Mouse (Mus musculus) brain, adult 2 months (tissue): ENCODE measurements around the gene Acot2.
"Not testable (repeated sequence)": the region's sequence is repeated elsewhere in the genome, so short reads cannot be mapped to it uniquely, and the experiment has no call there.

Experiments
- DNase-seq: peaks from one replicate; pipeline ENCODE4 v3.0.0; 2011; ENCODE audit warnings: low read depth, low spot score

Gene Acot2

GRCm38 (mm10) chr12:83987583-83988441 lies at the start of gene Acot2:
Acot2 (plus strand) TSS chr12:83987861.
- peak; percentile 96 for DNase-seq

GRCm38 (mm10) chr12:83938592-83938991 lies 49.1 kb upstream of the Acot2 start:
- DNase-seq = not testable (repeated sequence)

GRCm38 (mm10) chr12:83939332-83939731 lies 48.3 kb upstream of the Acot2 start:
- DNase-seq = no peak

GRCm38 (mm10) chr12:83940031-83940430 lies 47.6 kb upstream of the Acot2 start:
- no peak for DNase-seq

- DNase-seq = no peak
These were observed 45.7 kb upstream of the Acot2 start for GRCm38 (mm10) chr12:83941938-83942337.

- peak; percentile 43 for DNase-seq
These were observed 40.3 kb upstream of the Acot2 start for GRCm38 (mm10) chr12:83947260-83947811.

GRCm38 (mm10) chr12:83949043-83949442 lies 38.6 kb upstream of the Acot2 start:
- no peak for DNase-seq

GRCm38 (mm10) chr12:83949776-83950492 lies 37.7 kb upstream of the Acot2 start:
- no peak for DNase-seq

GRCm38 (mm10) chr12:83950493-83950839 lies 37.2 kb upstream of the Acot2 start, which contains the start of gene Riox1:
Riox1 (plus strand) TSS chr12:83950608.
- DNase-seq = peak; percentile 97

- peak; percentile 63 for DNase-seq
These were observed 36.6 kb upstream of the Acot2 start for GRCm38 (mm10) chr12:83950840-83951701.

- DNase-seq = no peak
These were observed 35.7 kb upstream of the Acot2 start for GRCm38 (mm10) chr12:83951711-83952575.

GRCm38 (mm10) chr12:83958278-83958677 lies 29.4 kb upstream of the Acot2 start:
- no peak for DNase-seq

- no peak for DNase-seq
These were observed 22.4 kb upstream of the Acot2 start for GRCm38 (mm10) chr12:83965235-83965634.

GRCm38 (mm10) chr12:83972117-83972516 lies 15.5 kb upstream of the Acot2 start:
- DNase-seq = peak; percentile 80

GRCm38 (mm10) chr12:83978862-83979261 lies 8.8 kb upstream of the Acot2 start:
- DNase-seq = peak; percentile 89

- no peak for DNase-seq
These were observed 6.0 kb upstream of the Acot2 start for GRCm38 (mm10) chr12:83981615-83982014.

GRCm38 (mm10) chr12:83984752-83985151 lies 2.9 kb upstream of the Acot2 start, which contains the start of gene Heatr4:
Heatr4 (minus strand) TSS chr12:83984852.
- no peak for DNase-seq

GRCm38 (mm10) chr12:83987242-83987582 lies 449 bp upstream of the Acot2 start:
- DNase-seq = no peak

- DNase-seq = no peak
These were observed 822 bp downstream of the Acot2 start for GRCm38 (mm10) chr12:83988483-83988882.

- no peak for DNase-seq
These were observed 1.7 kb downstream of the Acot2 start for GRCm38 (mm10) chr12:83989378-83989777.

- no peak for DNase-seq
These were observed 9.6 kb downstream of the Acot2 start for GRCm38 (mm10) chr12:83997221-83997620.
